Mouse (Mus musculus): ENCODE measurements around the gene Znrf3.

DNA sequence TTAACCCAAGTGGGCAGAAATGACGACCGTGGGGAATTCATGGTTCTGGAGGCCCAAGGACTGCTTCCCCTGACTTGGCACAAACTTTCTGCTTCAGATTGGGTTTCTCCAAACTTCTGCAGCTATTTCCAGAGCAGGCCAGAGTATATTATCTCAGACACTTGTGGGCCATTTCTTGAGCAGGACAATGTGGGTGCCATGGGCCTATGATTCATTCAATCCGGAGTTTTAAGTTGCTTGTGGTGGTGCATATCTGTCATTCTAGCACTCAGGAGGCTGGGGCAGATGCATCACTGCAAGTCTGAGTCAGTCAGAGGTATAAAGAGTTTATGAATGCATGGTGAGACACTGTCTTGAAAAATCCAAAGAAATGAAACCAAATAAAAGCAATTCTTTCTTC, 149.8 kb downstream of the Znrf3 start:
- TF ChIP-seq POLR2AphosphoS2 (IDR thresholded peaks at IDR 0.05; ENCODE audit: insufficient read length, low read depth) (no peak), POLR2A (IDR thresholded peaks at IDR 0.05; ENCODE audit: insufficient read length, low read depth) (no peak), MAX (IDR thresholded peaks at IDR 0.05; ENCODE audit: low read depth) (no peak), TCF12 (IDR thresholded peaks at IDR 0.05; ENCODE audit: insufficient read depth, poor library complexity, severe bottlenecking) (peak; percentile 34), CEBPB (IDR thresholded peaks at IDR 0.05; ENCODE audit: insufficient read depth, poor library complexity, severe bottlenecking) (0 out of 2 replicates have a peak, but pooled peaks have one; percentile 11), E2F4 (IDR thresholded peaks at IDR 0.05; ENCODE audit: insufficient read depth) (no peak)

Data from myocyte (in vitro differentiated cells).